Mouse (Mus musculus) layer of hippocampus, adult 9-11 months (tissue): Measurements from ENCODE around the gene Snu13.
A peak's percentile ranks its signal among the peaks of the same experiment; 100 is the strongest.

ENCODE experiments used
- DNase-seq: peaks from one replicate; pipeline ENCODE4 v3.0.0; 2022

The Snu13 gene

GRCm38 (mm10) chr15:82047080-82047883 lies at the start of gene Snu13:
TSS of gene Snu13 (minus strand) at chr15:82047598.
- DNase-seq: peak; percentile 91

- DNase-seq: no peak
These were observed 43.7 kb upstream of the Snu13 start for GRCm38 (mm10) chr15:82091061-82091460.

- no peak for DNase-seq
These were observed 39.9 kb upstream of the Snu13 start for GRCm38 (mm10) chr15:82087266-82087665.

- no peak for DNase-seq
These were observed 38.7 kb upstream of the Snu13 start for GRCm38 (mm10) chr15:82086131-82086530.

GRCm38 (mm10) chr15:82085606-82086005 lies 38.2 kb upstream of the Snu13 start:
- no peak for DNase-seq

GRCm38 (mm10) chr15:82081161-82081560 lies 33.8 kb upstream of the Snu13 start:
- DNase-seq: peak; percentile 69

GRCm38 (mm10) chr15:82079883-82080282 lies 32.5 kb upstream of the Snu13 start:
- no peak for DNase-seq

GRCm38 (mm10) chr15:82073490-82073889 lies 26.1 kb upstream of the Snu13 start:
- DNase-seq: no peak

- peak; percentile 40 for DNase-seq
These were observed 24.5 kb upstream of the Snu13 start for GRCm38 (mm10) chr15:82071816-82072469.

- no peak for DNase-seq
These were observed 22.5 kb upstream of the Snu13 start, which contains the start of gene Mei1 for GRCm38 (mm10) chr15:82069898-82070297. TSS of gene Mei1 (plus strand) at chr15:82069996.

GRCm38 (mm10) chr15:82065511-82065910 lies 18.1 kb upstream of the Snu13 start:
- DNase-seq: peak; percentile 72

- DNase-seq: no peak
These were observed 16.5 kb upstream of the Snu13 start for GRCm38 (mm10) chr15:82063909-82064308.

- DNase-seq: no peak
These were observed 11.4 kb upstream of the Snu13 start, which contains the start of gene 4930407I10Rik for GRCm38 (mm10) chr15:82058719-82059201. TSS of gene 4930407I10Rik (plus strand) at chr15:82059151.

GRCm38 (mm10) chr15:82052544-82052943 lies 5.1 kb upstream of the Snu13 start:
- no peak for DNase-seq

- DNase-seq: no peak
These were observed 1.0 kb downstream of the Snu13 start for GRCm38 (mm10) chr15:82046246-82046891.

GRCm38 (mm10) chr15:82044166-82044784 lies 3.1 kb downstream of the Snu13 start:
- DNase-seq: no peak

- no peak for DNase-seq
These were observed 6.7 kb downstream of the Snu13 start for GRCm38 (mm10) chr15:82040650-82041049.

GRCm38 (mm10) chr15:82035904-82036689 lies 11.3 kb downstream of the Snu13 start:
- DNase-seq: no peak

GRCm38 (mm10) chr15:82033762-82034161 lies 13.6 kb downstream of the Snu13 start, which contains the start of gene Desi1:
TSS of gene Desi1 (minus strand) at chr15:82033862.
- no peak for DNase-seq

- no peak for DNase-seq
These were observed 15.0 kb downstream of the Snu13 start for GRCm38 (mm10) chr15:82032386-82032785.

- DNase-seq: no peak
These were observed 19.7 kb downstream of the Snu13 start for GRCm38 (mm10) chr15:82027726-82028125.

- DNase-seq: no peak
These were observed 20.1 kb downstream of the Snu13 start for GRCm38 (mm10) chr15:82027276-82027675.
